8 mouse cellular contexts compared by ENCODE assay signal in genomic region chr5:145083632-145084451, GRCm38 (mm10). TPM values are rescaled to one million over a fixed set of nuclear protein-coding genes. Genes with fewer than 3 reads are reported as not detected.
DNase-seq lines count a peak whose midpoint lies in the region; ATAC-seq lines count a peak whose summit lies in the region.

Gene Arpc1a, plus strand, starts transcription at chr5:145083830.
Gene Kpna7, minus strand, starts transcription at chr5:145084030.

- peaks cover 6% of the 10 kb centered on the region for H3K36me3 ChIP-seq in hindbrain, embryonic 13.5 days

- H3K4me1 ChIP-seq in hindbrain, embryonic 13.5 days (replicated peaks) = peaks cover 18% of the 10 kb centered on the region

- WGBS in hindbrain, embryonic 13.5 days = under 1% methylated on average over 54 of the region's 54 CpGs

- H3K27me3 ChIP-seq in hindbrain, embryonic 13.5 days = no peaks in the 10 kb centered on the region

- peak within 1 kb of the TSS; percentile 95 for H3K9ac ChIP-seq in hindbrain, embryonic 13.5 days

- H3K9me3 ChIP-seq in hindbrain, embryonic 13.5 days = no peaks in the 10 kb centered on the region

- peak; percentile 98 for DNase-seq in NIH3T3 (ENCODE audit: low read depth)
- DNase-seq in cerebellum, postnatal 10 days = peak; percentile 96 to 98
- peak; percentile 76 to 79 for DNase-seq in frontal cortex, postnatal 14 days (ENCODE audit: low spot score in 2 of 2)
- peak; percentile 77 to 87 for DNase-seq in layer of hippocampus, postnatal 25 days (ENCODE audit: extremely low spot score in 1 of 2, low spot score in 1 of 2)
- DNase-seq in lung, postnatal 25 days (ENCODE audit: low spot score) = peak; percentile 94
- DNase-seq in retina, embryonic 14.5 days (ENCODE audit: low spot score) = peak; percentile 97
- DNase-seq in thymus, postnatal 4 days = peak; percentile 98

- peak within 1 kb of the TSS; percentile 91 for H3K27ac ChIP-seq in hindbrain, embryonic 13.5 days

- peak; percentile 97 for ATAC-seq in hindbrain, embryonic 13.5 days (ENCODE audit: low FRiP score)

- H3K4me2 ChIP-seq in hindbrain, embryonic 13.5 days = peak within 1 kb of the TSS; percentile 93

- peak within 1 kb of the TSS; percentile 84 for H3K4me3 ChIP-seq in hindbrain, embryonic 13.5 days

RNA-seq across cellular contexts. Expression of gene Arpc1a, which starts in this region (rescaled TPM):
- polyA plus RNA-seq in hindbrain, embryonic 13.5 days (2015; fragmentation: Nextera tagmentation; extraction: Ambion mirVana) = 249 and 252 TPM in 2 replicates
- 100 to 1,000 TPM; 257 to 274 TPM for total RNA-seq in layer of hippocampus, postnatal 25 days (2021)

RNA-seq across cellular contexts. Expression of gene Kpna7, which starts in this region (rescaled TPM):
- polyA plus RNA-seq in hindbrain, embryonic 13.5 days (2015; fragmentation: Nextera tagmentation; extraction: Ambion mirVana) = not detected in 2 replicates
- not detected for total RNA-seq in layer of hippocampus, postnatal 25 days (2021)

Comparison
In these comparisons a context has a peak if more than half of its experiments do, and no peak if none do; other contexts are left out.
1. Peak in every context shown above with its lines: DNase-seq, ATAC-seq, H3K4me3 ChIP-seq and H3K27ac ChIP-seq.